Mouse (Mus musculus): ENCODE data around the gene Duoxa1.

GRCm38 (mm10) chr2:122315372-122315771 is 1.8 kb upstream of the Duoxa1 start, which contains the start of gene Duox1:
- TF ChIP-seq POLR2A (IDR thresholded peaks at IDR 0.05; ENCODE audit: insufficient read depth, low read length) (no peak), CTCF (IDR thresholded peaks at IDR 0.05; ENCODE audit: low read depth, low read length) (no peak)
